Mouse (Mus musculus): ENCODE measurements around the gene Tbp.
A peak's percentile ranks its signal among the peaks of the same experiment; 100 is the strongest.
"Not testable (repeated sequence)": the region's sequence is repeated elsewhere in the genome, so short reads cannot be mapped to it uniquely, and the experiment has no call there.

The Tbp gene

DNA sequence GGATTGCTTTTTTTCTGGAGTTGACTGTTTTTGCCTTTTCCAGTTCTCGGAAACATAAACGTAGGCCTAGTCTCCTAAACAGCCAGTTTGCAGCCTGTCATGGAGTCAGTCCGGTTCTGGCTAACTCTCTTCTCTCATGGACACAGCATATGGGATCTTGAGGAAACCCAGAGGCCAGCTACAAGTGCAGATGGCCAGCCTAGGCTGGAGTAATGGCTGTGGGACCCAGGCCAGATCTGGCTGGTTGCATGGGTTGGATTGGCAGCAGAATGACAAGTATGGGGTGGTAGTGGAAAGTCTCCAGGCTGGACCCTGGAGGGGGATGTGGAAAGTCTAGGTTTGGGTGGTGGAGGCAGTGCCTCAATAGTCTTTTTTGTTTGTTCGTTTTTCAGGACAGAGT is 40.6 kb downstream of the Tbp start:
- DNase-seq (ENCODE audit: low spot score), result no peak

DNA sequence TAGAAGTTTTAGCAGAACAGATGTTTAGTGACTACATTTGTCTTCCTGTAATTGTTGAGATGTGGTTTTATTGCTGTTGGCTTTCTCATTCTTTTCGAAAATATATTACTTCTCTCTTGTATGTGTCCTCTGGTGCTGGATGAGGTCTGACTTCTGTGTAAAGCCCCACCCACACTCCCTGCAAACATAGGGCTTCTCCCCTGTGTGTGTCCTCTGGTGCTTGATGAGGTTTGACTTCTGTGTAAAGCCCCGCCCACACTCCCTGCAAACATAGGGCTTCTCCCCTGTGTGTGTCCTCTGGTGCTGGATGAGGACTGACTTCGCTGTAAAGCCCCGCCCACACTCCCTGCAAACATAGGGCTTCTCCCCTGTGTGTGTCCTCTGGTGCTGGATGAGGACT is 44.2 kb downstream of the Tbp start:
- not testable (repeated sequence) for DNase-seq (ENCODE audit: low spot score)

DNA sequence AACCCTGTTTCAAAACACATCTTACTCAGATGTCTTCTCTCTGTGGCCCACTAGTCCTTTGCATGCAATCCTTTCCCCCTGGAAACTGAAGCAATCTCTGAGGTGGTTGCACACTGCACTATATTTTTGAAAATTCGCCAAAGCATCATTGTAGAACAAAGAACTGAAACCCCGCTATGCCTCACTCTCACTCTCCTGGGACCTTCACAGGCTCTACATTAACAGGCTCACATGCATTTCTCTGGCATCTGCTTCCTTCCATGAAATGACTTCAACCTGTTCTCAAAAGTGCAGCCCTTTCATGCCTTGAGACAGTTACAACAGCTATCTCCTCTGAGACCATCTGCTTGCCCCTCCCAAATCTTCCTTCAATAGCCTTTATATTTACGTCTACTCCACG is 46.8 kb downstream of the Tbp start:
- DNase-seq (ENCODE audit: low spot score), result no peak

DNA sequence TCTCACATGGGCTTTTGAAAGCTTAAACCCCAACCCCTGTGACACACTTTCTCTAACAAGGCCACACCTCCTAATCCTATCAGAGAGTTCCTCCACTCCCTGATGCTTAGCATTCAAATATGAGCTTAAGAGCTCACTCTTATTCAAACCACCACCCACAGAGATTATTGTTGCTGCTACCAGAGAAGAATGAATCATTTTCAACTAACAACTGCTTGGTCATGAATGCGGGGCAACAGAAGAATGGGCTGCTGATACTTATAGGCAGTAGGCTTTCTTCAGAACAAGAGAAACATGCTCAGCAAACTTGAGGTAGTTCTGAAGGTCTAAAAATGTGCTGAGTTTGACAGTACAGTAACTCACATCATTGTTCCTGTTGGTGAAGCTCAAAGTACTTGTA is 50.0 kb downstream of the Tbp start:
- no peak for DNase-seq (ENCODE audit: low spot score)

DNA sequence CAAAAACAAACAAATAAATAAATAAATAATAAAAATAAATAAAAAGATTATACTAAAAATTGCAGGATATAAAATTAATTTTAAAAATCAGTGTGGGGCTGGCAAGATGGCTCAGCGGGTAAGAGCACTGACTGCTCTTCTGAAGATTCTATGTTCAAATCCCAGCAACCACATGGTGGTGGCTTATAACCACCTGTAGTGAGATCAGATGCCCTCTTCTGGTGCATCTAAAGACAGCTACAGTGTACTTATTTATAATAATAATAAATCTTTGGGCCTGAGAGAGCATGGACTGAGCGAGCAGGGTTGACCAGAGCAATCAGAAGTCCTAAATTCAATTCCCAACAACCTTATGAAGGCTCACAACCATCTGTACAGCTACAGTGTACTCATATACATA is 60.3 kb downstream of the Tbp start:
- DNase-seq (ENCODE audit: low spot score), result no peak

DNA sequence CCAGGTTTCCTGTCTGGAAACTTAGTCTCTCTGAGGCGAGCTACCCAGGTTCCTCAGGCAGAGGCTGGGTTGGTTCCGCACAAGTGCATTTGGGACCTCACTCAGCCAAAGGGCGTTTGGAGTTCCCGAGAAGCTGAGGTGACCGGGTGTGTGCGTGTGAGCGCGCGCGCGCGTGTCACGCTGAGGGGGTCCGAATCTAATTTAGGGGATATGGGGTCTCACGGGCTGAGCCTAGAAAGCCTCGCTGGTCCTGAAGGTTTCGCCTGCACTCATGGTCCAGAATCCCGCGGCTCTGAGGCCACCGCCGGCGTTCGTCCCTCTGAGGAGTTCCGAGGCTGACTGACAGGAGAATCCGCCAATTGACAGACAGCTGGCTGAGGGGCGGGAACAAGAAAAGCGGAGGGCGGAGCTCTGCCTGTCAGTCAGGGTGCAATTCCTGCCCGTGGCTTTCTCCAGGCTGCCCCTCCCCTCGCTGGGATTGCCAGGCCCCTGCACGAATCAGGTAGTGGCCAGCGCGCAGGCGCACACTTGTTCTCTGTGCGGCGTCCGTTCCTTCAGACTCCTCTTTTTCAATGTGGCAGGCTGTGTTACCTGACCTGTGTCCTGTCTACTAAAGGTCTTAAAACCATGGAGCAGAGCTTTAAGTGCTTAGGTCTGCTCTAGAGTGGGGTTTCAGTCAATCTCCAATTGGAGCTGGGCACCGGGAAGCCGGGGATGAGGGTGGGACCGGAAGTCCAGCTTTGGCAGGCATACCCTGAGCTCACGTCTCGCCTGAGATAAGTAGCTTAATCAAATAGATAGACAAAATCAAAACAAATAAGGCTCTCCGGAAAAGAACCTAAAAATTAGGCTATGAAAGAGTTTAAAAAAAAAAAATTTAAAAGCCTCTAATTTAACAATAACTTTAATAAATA is 64.6 kb downstream of the Tbp start, which contains the start of gene Prdm9:
Gene Prdm9, minus strand, starts transcription at position 341 of the 914 bp plus-strand sequence.
- DNase-seq (ENCODE audit: low spot score), result peak; percentile 97

DNA sequence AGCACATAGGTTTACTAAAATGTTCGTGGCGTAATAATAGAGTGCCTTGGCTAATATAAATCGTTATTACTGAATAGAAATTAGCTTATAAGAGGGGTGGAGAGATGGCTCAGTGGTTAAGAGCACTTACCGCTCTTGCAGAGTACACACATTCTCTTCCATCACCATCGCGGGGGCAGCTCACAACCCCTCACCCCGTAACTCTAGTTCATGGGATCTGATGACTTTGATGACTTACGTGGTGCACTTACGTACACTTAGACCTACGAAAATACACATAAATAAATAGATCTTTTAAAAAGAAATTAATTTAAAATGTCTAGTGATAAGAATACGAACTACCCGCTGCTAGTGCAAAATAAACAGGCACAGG is 65.2 kb downstream of the Tbp start:
- DNase-seq (ENCODE audit: low spot score), result peak; percentile 31

DNA sequence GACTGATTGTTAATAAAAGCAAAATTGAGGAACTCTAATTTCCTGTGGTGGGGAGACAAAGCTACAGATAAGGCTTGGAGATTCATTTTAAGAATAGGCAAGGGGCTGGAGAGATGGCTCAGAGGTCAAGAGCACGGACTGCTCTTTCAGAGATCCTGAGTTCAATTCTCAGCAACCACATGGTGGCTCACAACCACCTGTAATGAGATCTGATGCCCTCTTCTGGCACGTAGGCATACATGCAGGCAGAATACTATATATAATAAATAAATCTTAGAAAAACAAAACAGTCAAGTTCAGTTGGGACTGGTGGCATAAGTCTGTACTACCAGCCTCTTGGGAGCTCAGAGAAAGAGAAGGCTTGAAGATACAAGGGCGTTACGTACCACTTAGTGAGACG is 67.2 kb downstream of the Tbp start:
- no peak for DNase-seq (ENCODE audit: low spot score)

DNA sequence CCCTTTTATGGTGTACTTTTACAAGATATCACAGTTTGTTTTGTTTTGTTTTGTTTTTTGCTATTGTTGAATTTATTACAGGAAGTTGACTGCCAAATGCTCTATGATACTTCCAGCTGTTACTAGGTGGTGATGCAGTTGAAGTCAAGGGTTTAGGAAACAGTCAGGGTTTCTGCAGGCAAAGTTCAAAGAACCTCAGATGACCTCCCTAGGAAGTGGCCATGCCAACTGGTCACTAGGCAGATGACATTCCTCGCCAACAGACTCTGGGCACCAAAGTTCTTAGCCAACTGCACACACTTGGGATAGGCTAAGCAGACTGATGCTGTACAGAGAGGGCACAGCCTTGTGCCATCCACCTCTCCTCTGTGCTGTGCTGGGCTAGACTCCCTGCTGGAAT is 75.4 kb downstream of the Tbp start:
- no peak for DNase-seq (ENCODE audit: low spot score)

DNA sequence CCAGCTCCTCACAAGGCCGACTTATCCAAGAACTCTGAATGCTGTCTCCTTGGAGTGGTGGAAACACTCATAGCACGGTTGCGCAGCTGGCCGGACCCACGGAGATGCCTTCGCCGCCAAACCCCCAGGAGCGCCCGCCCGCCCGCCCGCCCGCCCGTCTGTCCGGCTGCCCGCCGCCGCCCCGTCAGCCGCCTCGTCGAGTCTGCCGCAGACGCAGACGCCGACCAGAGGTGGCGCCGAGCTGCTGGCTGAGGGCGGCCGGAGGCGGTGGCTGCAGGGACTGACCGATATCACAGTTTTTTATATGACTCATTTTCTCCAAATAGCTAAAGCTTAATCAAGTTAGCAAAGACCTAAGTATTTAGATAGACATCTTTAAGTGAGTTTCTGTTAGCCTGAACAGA is 77.6 kb downstream of the Tbp start:
- peak; percentile 60 for DNase-seq (ENCODE audit: low spot score)

All from embryo, embryonic 10 days (tissue).